Mouse (Mus musculus) spleen, postnatal 36 days (tissue): Measurements from ENCODE around the gene Fgfr2.

Experiments
- DNase-seq, 2 experiments: peaks; one replicate each; pipeline ENCODE4 v3.0.0; 2022; ENCODE audit warnings: low spot score in 2 of 2, mixed read lengths in 1 of 2

Gene Fgfr2

GRCm38 (mm10) chr7:131370648-131371469, 1752.3 kb downstream of the Fgfr2 start, which contains the start of gene Pstk:
Gene Pstk, plus strand, starts transcription at chr7:131371141.
- DNase-seq: peak; percentile 85 to 86

- no peak for DNase-seq
These were observed 1759.0 kb downstream of the Fgfr2 start for GRCm38 (mm10) chr7:131364131-131364530.

GRCm38 (mm10) chr7:131362615-131363300, 1760.4 kb downstream of the Fgfr2 start, which contains the start of gene 2310057M21Rik:
Gene 2310057M21Rik, minus strand, starts transcription at chr7:131362759.
- peak; percentile 78 to 85 for DNase-seq

GRCm38 (mm10) chr7:131362269-131362614, 1760.9 kb downstream of the Fgfr2 start:
- no peak for DNase-seq

- no peak for DNase-seq
These were observed 1767.0 kb downstream of the Fgfr2 start for GRCm38 (mm10) chr7:131356105-131356504.

- DNase-seq: no peak
These were observed 1777.2 kb downstream of the Fgfr2 start for GRCm38 (mm10) chr7:131345856-131346541.

GRCm38 (mm10) chr7:131337502-131338068, 1785.6 kb downstream of the Fgfr2 start:
- no peak for DNase-seq

GRCm38 (mm10) chr7:131333564-131333963, 1789.6 kb downstream of the Fgfr2 start, which contains the start of gene Fam24a:
Gene Fam24a, plus strand, starts transcription at chr7:131333864.
- no peak for DNase-seq

- no peak for DNase-seq
These were observed 1791.5 kb downstream of the Fgfr2 start for GRCm38 (mm10) chr7:131331688-131332087.

GRCm38 (mm10) chr7:131329416-131329815, 1793.7 kb downstream of the Fgfr2 start, which contains the start of gene Fam24b:
Gene Fam24b, minus strand, starts transcription at chr7:131329516.
- DNase-seq: no peak

- no peak for DNase-seq
These were observed 1796.1 kb downstream of the Fgfr2 start for GRCm38 (mm10) chr7:131327054-131327453.

- no peak for DNase-seq
These were observed 1801.0 kb downstream of the Fgfr2 start, which contains the start of gene Cuzd1 for GRCm38 (mm10) chr7:131322192-131322591. Gene Cuzd1, minus strand, starts transcription at chr7:131322292.

- no peak for DNase-seq
These were observed 1804.8 kb downstream of the Fgfr2 start for GRCm38 (mm10) chr7:131318340-131318739.

- DNase-seq: no peak
These were observed 1805.6 kb downstream of the Fgfr2 start for GRCm38 (mm10) chr7:131317587-131317986.

- DNase-seq: no peak
These were observed 1808.7 kb downstream of the Fgfr2 start for GRCm38 (mm10) chr7:131314493-131314892.

- DNase-seq: no peak
These were observed 1816.4 kb downstream of the Fgfr2 start for GRCm38 (mm10) chr7:131306733-131307132.

- no peak for DNase-seq
These were observed 1819.8 kb downstream of the Fgfr2 start for GRCm38 (mm10) chr7:131303340-131303739.

GRCm38 (mm10) chr7:131297151-131297550, 1826.0 kb downstream of the Fgfr2 start:
- no peak for DNase-seq

GRCm38 (mm10) chr7:131265851-131266250, 1857.3 kb downstream of the Fgfr2 start:
- no peak for DNase-seq

- no peak for DNase-seq
These were observed 1858.9 kb downstream of the Fgfr2 start for GRCm38 (mm10) chr7:131264251-131264650.

- no peak for DNase-seq
These were observed 1862.2 kb downstream of the Fgfr2 start for GRCm38 (mm10) chr7:131260946-131261345.

- DNase-seq: no peak
These were observed 1865.8 kb downstream of the Fgfr2 start for GRCm38 (mm10) chr7:131257309-131257708.
